Mouse (Mus musculus): ENCODE results near the gene Nhsl2. TPM values are rescaled to one million over a fixed set of nuclear protein-coding genes. Genes with fewer than 3 reads are reported as not detected.

Nhsl2 gene
- polyA plus RNA-seq, 1 experiment = 0.81 TPM

DNA sequence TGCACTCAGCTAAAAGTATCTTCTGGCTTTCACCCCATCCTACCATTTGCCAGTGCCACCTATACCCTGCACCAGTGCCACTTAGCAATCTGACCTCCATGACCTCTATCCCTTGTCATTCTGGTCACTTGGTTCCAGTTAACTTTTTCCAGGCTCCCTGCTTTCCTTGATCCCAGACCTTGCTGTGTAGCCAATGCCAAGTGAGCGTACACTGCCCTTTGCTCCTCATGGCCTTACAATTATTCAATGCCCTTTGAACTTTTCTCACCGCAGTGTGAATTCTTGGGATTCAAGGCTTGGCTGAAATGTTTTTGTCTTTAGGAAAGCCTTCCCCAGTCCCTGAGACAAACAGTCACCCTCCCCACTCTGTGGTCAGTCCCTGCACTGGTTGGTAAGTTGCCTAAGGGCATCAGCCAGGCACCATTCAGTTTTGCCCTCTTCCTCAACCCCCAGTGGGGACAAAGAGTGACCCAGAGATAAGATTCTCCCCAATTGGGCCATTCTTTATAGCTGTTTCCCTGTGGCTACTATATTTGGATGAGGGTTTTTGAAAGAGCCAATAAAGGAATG, 95.7 kb downstream of the Nhsl2 start:
- Histone ChIP-seq H3K27me3 (ENCODE audit: control insufficient read depth, insufficient read depth, low read length) (no peaks in the 10 kb centered on the region), H3K36me3 (ENCODE audit: control insufficient read depth, insufficient read depth, low read length) (no peaks in the 10 kb centered on the region), H3K27ac (ENCODE audit: control insufficient read depth, insufficient read depth, low read length) (no peak overlapping the region), H3K4me1 (replicated peaks; ENCODE audit: control insufficient read depth, insufficient read depth, low read length) (no peaks in the 10 kb centered on the region), H3K4me3 (ENCODE audit: control insufficient read depth, insufficient read depth, low read length) (no peak overlapping the region)
- TF ChIP-seq CTCF (IDR thresholded peaks at IDR 0.05; ENCODE audit: borderline replicate concordance, control insufficient read depth, extremely low read depth, insufficient read depth, low read length, poor library complexity) (no peak), POLR2A (IDR thresholded peaks at IDR 0.05; ENCODE audit: control insufficient read depth, extremely low read depth, insufficient read depth, low read length, poor library complexity) (no peak)
- WGBS = 100% methylated on average over 2 of the region's 2 CpGs
- no peak for DNase-seq

DNA sequence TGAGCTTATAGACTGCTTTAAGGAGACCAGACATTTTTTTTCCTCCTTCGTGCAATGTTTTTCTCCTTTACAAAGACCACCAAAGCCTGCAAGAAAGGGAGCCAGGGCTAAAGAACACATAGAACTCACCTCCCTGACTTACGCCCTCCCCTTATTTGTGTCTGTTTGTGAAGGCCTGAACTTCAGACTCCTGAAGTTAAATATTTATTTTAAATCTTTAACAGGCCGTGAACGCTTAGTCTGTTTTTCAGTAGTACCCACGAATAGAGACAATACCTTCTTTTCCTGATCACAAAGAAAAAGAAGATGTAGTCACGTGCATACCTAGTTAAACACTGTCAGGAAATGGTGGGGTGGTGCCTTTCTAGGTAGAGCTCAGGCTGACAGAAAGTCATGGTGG, 103.3 kb downstream of the Nhsl2 start:
- Histone ChIP-seq H3K27me3 (ENCODE audit: control insufficient read depth, insufficient read depth, low read length) (no peaks in the 10 kb centered on the region), H3K4me1 (replicated peaks; ENCODE audit: control insufficient read depth, insufficient read depth, low read length) (0 out of 2 replicates have a peak, but pooled peaks cover 3% of the 10 kb centered on the region), H3K27ac (ENCODE audit: control insufficient read depth, insufficient read depth, low read length) (no peak overlapping the region), H3K4me3 (ENCODE audit: control insufficient read depth, insufficient read depth, low read length) (no peak overlapping the region), H3K36me3 (ENCODE audit: control insufficient read depth, insufficient read depth, low read length) (no peaks in the 10 kb centered on the region)
- WGBS = 91% methylated on average over 6 of the region's 6 CpGs
- TF ChIP-seq CTCF (IDR thresholded peaks at IDR 0.05; ENCODE audit: borderline replicate concordance, control insufficient read depth, extremely low read depth, insufficient read depth, low read length, poor library complexity) (no peak), POLR2A (IDR thresholded peaks at IDR 0.05; ENCODE audit: control insufficient read depth, extremely low read depth, insufficient read depth, low read length, poor library complexity) (no peak)
- no peak for DNase-seq

DNA sequence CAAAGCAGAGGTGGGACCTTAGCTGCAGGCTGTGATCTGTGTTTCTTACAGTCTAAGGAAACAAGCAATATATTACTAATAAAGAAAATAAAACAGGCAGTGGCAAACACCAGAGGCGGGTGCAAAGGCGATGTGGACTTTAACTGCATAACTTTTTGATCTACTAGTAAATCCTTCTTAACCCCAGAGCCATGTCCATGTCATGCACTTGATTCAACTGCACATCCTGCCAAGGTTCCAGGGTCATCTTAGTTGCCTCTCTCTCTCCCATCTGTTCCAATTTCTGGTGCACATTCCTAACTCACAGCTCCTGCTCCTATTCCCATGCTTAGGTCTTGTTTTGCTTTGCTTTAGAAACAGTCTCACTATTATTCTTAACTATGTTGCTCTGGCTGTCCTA, 104.1 kb downstream of the Nhsl2 start:
- Histone ChIP-seq H3K4me1 (replicated peaks; ENCODE audit: control insufficient read depth, insufficient read depth, low read length) (0 out of 2 replicates have a peak, but pooled peaks cover 3% of the 10 kb centered on the region), H3K36me3 (ENCODE audit: control insufficient read depth, insufficient read depth, low read length) (no peaks in the 10 kb centered on the region), H3K27me3 (ENCODE audit: control insufficient read depth, insufficient read depth, low read length) (no peaks in the 10 kb centered on the region), H3K27ac (ENCODE audit: control insufficient read depth, insufficient read depth, low read length) (no peak overlapping the region), H3K4me3 (ENCODE audit: control insufficient read depth, insufficient read depth, low read length) (no peak overlapping the region)
- 97% methylated on average over 2 of the region's 2 CpGs for WGBS
- DNase-seq = no peak
- no peak for TF ChIP-seq CTCF (IDR thresholded peaks at IDR 0.05; ENCODE audit: borderline replicate concordance, control insufficient read depth, extremely low read depth, insufficient read depth, low read length, poor library complexity)
- no peak for TF ChIP-seq POLR2A (IDR thresholded peaks at IDR 0.05; ENCODE audit: control insufficient read depth, extremely low read depth, insufficient read depth, low read length, poor library complexity)

DNA sequence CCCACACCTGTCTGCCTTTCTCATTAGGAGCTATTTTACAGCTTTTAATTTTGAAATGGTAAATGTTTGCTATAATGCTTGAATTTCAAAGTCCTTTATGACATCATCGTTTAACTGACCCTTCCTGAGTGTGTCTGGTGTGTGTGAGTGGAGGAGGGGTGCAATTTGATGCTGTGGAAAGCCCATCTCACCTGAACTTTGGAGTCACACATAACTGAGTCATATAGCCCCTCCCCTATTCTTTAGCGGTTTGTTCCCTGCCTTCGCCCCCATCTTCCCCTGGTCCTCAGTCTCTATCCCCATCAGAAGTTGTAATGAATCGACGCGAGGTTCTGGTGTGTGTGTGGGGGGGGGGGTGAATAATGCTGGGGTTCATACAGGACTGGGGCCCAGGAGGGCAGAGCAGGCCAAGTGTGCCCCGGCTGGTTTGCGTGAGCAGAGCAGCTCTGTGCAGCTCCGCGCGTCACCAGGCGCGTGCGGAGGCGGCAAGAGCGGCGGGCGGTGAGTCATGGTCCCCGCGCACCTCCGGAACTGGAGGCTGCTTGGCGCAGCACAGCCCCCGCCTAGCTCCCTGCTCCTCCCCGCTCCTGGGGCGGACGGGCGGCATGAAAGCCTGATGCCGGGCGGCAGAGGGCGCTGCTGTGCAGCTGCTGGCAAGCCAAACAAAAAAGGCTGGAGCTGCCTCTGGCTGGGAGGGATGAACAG, 104.8 kb downstream of the Nhsl2 start:
- WGBS = 3% methylated on average over 26 of the region's 30 CpGs
- H3K27ac ChIP-seq (ENCODE audit: control insufficient read depth, insufficient read depth, low read length) = no peak overlapping the region
- DNase-seq = peak; percentile 84
- TF ChIP-seq POLR2A (IDR thresholded peaks at IDR 0.05; ENCODE audit: control insufficient read depth, extremely low read depth, insufficient read depth, low read length, poor library complexity) = no peak
- TF ChIP-seq CTCF (IDR thresholded peaks at IDR 0.05; ENCODE audit: borderline replicate concordance, control insufficient read depth, extremely low read depth, insufficient read depth, low read length, poor library complexity) = peak; percentile 74; the same call in 1 of the 2 replicates
- H3K4me1 ChIP-seq (replicated peaks; ENCODE audit: control insufficient read depth, insufficient read depth, low read length) = 0 out of 2 replicates have a peak, but pooled peaks cover 3% of the 10 kb centered on the region
- H3K36me3 ChIP-seq (ENCODE audit: control insufficient read depth, insufficient read depth, low read length) = no peaks in the 10 kb centered on the region
- H3K27me3 ChIP-seq (ENCODE audit: control insufficient read depth, insufficient read depth, low read length) = no peaks in the 10 kb centered on the region
- H3K4me3 ChIP-seq (ENCODE audit: control insufficient read depth, insufficient read depth, low read length) = 0 out of 2 replicates have a peak overlapping the region, but pooled peaks have one; percentile 6

DNA sequence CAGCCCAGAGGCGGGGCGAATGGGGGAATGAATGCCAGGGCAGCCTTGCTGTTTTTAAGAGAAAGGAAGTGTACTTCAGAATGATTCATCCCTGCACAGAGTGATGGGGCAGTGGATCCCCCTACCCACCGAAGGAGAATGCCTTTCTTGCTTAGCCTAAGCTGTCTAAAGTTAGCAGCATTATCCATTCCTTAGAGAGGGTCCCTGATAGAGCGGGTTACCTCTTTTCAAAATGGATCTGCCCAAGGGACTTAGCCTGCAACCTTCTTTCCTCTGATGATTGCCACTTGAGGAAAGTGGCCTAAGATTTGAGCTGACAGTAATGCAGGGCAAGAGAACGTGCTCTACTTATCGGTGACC, 105.3 kb downstream of the Nhsl2 start:
- H3K27ac ChIP-seq (ENCODE audit: control insufficient read depth, insufficient read depth, low read length) = no peak overlapping the region
- H3K27me3 ChIP-seq (ENCODE audit: control insufficient read depth, insufficient read depth, low read length) = no peaks in the 10 kb centered on the region
- DNase-seq = no peak
- 49% methylated on average over 6 of the region's 6 CpGs for WGBS
- no peak overlapping the region for H3K4me3 ChIP-seq (ENCODE audit: control insufficient read depth, insufficient read depth, low read length)
- H3K4me1 ChIP-seq (replicated peaks; ENCODE audit: control insufficient read depth, insufficient read depth, low read length) = 0 out of 2 replicates have a peak, but pooled peaks cover 3% of the 10 kb centered on the region
- no peaks in the 10 kb centered on the region for H3K36me3 ChIP-seq (ENCODE audit: control insufficient read depth, insufficient read depth, low read length)
- TF ChIP-seq POLR2A (IDR thresholded peaks at IDR 0.05; ENCODE audit: control insufficient read depth, extremely low read depth, insufficient read depth, low read length, poor library complexity) = no peak
- TF ChIP-seq CTCF (IDR thresholded peaks at IDR 0.05; ENCODE audit: borderline replicate concordance, control insufficient read depth, extremely low read depth, insufficient read depth, low read length, poor library complexity) = no peak

DNA sequence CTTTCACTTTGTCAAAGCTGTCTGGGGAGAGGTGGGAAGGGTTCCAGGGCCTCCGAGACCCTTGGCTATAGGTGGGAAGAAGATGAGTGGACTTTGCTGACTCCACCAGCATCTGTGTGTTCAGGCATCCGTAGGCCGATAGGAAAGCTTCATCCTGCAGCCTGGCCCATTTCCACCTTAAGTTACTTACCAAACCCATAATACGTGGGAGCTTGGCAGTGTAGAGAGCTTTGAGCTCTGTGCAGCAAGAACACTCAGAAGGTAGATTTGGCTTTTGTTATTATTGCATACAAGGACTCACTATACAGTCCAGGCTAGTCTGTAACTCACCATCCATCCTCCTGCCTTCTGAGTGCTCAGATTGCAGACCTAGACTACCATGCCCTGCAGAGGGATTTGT, 112.7 kb downstream of the Nhsl2 start:
- WGBS = 92% methylated on average over 4 of the region's 4 CpGs
- Histone ChIP-seq H3K27ac (ENCODE audit: control insufficient read depth, insufficient read depth, low read length) (no peak overlapping the region), H3K36me3 (ENCODE audit: control insufficient read depth, insufficient read depth, low read length) (no peaks in the 10 kb centered on the region), H3K4me3 (ENCODE audit: control insufficient read depth, insufficient read depth, low read length) (no peak overlapping the region), H3K27me3 (ENCODE audit: control insufficient read depth, insufficient read depth, low read length) (no peaks in the 10 kb centered on the region), H3K4me1 (replicated peaks; ENCODE audit: control insufficient read depth, insufficient read depth, low read length) (no peaks in the 10 kb centered on the region)
- no peak for TF ChIP-seq POLR2A (IDR thresholded peaks at IDR 0.05; ENCODE audit: control insufficient read depth, extremely low read depth, insufficient read depth, low read length, poor library complexity)
- TF ChIP-seq CTCF (IDR thresholded peaks at IDR 0.05; ENCODE audit: borderline replicate concordance, control insufficient read depth, extremely low read depth, insufficient read depth, low read length, poor library complexity) = no peak
- no peak for DNase-seq
